In the genomic region with DNA sequence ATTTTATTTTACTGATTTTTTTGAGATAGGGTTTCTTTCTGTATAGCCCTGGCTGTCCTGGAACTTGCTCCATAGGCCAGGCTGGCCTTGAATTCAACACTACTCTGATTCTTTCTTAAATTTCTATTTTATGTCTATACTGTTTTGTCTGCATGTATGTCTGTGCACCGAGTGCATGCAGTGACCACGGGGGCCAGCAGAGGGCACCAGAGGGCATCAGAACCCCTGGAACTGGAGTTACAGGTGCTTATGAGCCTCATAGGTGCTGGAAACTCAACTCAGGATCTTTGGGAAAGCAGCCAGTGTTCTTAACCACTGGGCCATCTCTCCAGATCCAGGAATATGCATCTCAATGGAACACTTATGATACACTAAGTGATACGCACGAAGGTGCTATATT, we compare ENCODE assay signal across 8 mouse cellular contexts.
DNase-seq lines count a peak whose midpoint lies in the region; ATAC-seq and TF ChIP-seq lines count a peak whose summit lies in the region.

No protein-coding gene starts in this region.

- no peak for ATAC-seq in kidney, embryonic 14.5 days (ENCODE audit: low FRiP score, low TSS enrichment)

- H3K4me3 ChIP-seq in kidney, adult 2 months (ENCODE audit: insufficient read depth, low read depth, low read length): no peak overlapping the region
- no peak overlapping the region for H3K4me3 ChIP-seq in kidney, embryonic 14.5 days (ENCODE audit: low read length)

- peak; percentile 61 for TF ChIP-seq CTCF in kidney, adult 2 months (conservative IDR thresholded peaks at IDR 0.05; ENCODE audit: insufficient read depth, insufficient read length, low read depth, low read length)

- H3K27me3 ChIP-seq in kidney, adult 2 months (replicated peaks; ENCODE audit: control insufficient read depth, insufficient read depth, low read length): no peaks in the 10 kb centered on the region
- no peaks in the 10 kb centered on the region for H3K27me3 ChIP-seq in kidney, embryonic 14.5 days (ENCODE audit: control insufficient read depth, insufficient read depth, low read length)

- H3K27ac ChIP-seq in kidney, adult 2 months (ENCODE audit: insufficient read depth, low read depth, low read length): no peak overlapping the region
- no peak overlapping the region for H3K27ac ChIP-seq in kidney, embryonic 14.5 days (ENCODE audit: low read depth, low read length)

- TF ChIP-seq POLR2A in kidney, adult 2 months (IDR thresholded peaks at IDR 0.05; ENCODE audit: low read depth, low read length): no peak

- WGBS in kidney, adult 2 months: 75% methylated on average over 4 of the region's 4 CpGs
- 72% methylated on average over 4 of the region's 4 CpGs for WGBS in kidney, embryonic 14.5 days

- no peak overlapping the region for H3K4me2 ChIP-seq in kidney, embryonic 14.5 days (replicated peaks; ENCODE audit: low read depth, low read length)

- no peak overlapping the region for H3K9ac ChIP-seq in kidney, embryonic 14.5 days (ENCODE audit: low read depth, low read length)

- no peaks in the 10 kb centered on the region for H3K4me1 ChIP-seq in kidney, adult 2 months (ENCODE audit: control insufficient read depth, insufficient read depth, low read length)
- no peaks in the 10 kb centered on the region for H3K4me1 ChIP-seq in kidney, embryonic 14.5 days (ENCODE audit: control insufficient read depth, insufficient read depth, low read length)

- no peaks in the 10 kb centered on the region for H3K9me3 ChIP-seq in kidney, embryonic 14.5 days (ENCODE audit: control insufficient read depth, low read length)

- no peaks in the 10 kb centered on the region for H3K36me3 ChIP-seq in kidney, adult 2 months (ENCODE audit: control insufficient read depth, insufficient read depth, low read length)
- no peaks in the 10 kb centered on the region for H3K36me3 ChIP-seq in kidney, embryonic 14.5 days (ENCODE audit: control insufficient read depth, insufficient read depth, low read length)

- peak; percentile 37 for DNase-seq in adrenal gland, postnatal 14 days
- no peak for DNase-seq in adrenal gland, adult 8-10 months
- peak; percentile 41 for DNase-seq in kidney, adult 2 months
- peak; percentile 25 for DNase-seq in c-Kit-negative CD71-positive TER-119-positive erythroid progenitor cells, embryonic 14.5 days (ENCODE audit: low read depth, low spot score)
- peak; percentile 49 for DNase-seq in lung, postnatal 36 days
- no peak for DNase-seq in yolk sac, embryonic 10.5 days (ENCODE audit: low spot score)
- DNase-seq in layer of hippocampus, adult 18-20 months (ENCODE audit: low spot score in 2 of 2): no peak

Comparison
In these comparisons a context has a peak if more than half of its experiments do, and no peak if none do; other contexts are left out.
1. DNase-seq: peak in adrenal gland, postnatal 14 days (single experiment), kidney, adult 2 months (single experiment), c-Kit-negative CD71-positive TER-119-positive erythroid progenitor cells, embryonic 14.5 days (single experiment) and lung, postnatal 36 days (single experiment); none in adrenal gland, adult 8-10 months (single experiment), yolk sac, embryonic 10.5 days (single experiment) and layer of hippocampus, adult 18-20 months (0 of 2).